ENCODE assay signal across 8 mouse cellular contexts in the genomic region with DNA sequence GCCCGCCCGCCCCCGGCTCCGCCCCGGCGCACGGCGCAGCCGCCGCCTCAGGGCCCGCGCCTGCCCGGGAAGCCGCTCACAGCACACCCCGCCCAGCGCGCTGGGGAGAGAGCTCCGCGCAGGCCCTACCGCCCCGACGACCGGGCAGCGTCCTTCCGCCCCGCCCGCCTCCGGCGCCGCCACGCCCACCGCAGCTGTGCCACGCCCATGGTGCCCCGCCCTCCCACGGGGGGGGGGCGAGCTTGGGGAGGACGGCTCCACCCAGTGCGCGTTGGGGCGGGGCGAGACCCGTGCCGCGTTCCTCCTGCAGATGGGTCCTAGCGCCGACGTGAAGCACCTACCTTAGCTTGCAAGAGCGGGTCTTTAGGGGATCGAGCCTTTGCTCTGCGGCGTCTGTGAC. TPM values are rescaled to one million over a fixed set of nuclear protein-coding genes. Genes with fewer than 3 reads are reported as not detected.
DNase-seq lines count a peak whose midpoint lies in the region; ATAC-seq and TF ChIP-seq lines count a peak whose summit lies in the region.

Usp12 (minus strand) TSS at position 154 of the 400 bp plus-strand sequence.

- intact Hi-C loops in heart, postnatal 10 days (cut with DNase I) = loop anchor here (2.0 to 10.0 kb wide), 4 partner anchors 38 to 240 kb away; partner anchors contain the start of gene Rpl21

- H3K4me3 ChIP-seq in E14TG2a.4 (replicated peaks; ENCODE audit: low read length) = peak within 1 kb of the TSS; percentile 92
- H3K4me3 ChIP-seq in forebrain, embryonic 13.5 days = peak within 1 kb of the TSS; percentile 96
- H3K4me3 ChIP-seq in liver, postnatal 0 days (ENCODE audit: low read depth, low read length) = peak within 1 kb of the TSS; percentile 78
- H3K4me3 ChIP-seq in neural tube, embryonic 14.5 days (ENCODE audit: low read depth, low read length) = peak within 1 kb of the TSS; percentile 96

- H3K4me1 ChIP-seq in E14TG2a.4 (replicated peaks; ENCODE audit: low read depth, low read length) = peaks cover 67% of the 10 kb centered on the region
- peaks cover 35% of the 10 kb centered on the region for H3K4me1 ChIP-seq in forebrain, embryonic 13.5 days
- peaks cover 23% of the 10 kb centered on the region for H3K4me1 ChIP-seq in liver, postnatal 0 days (ENCODE audit: insufficient read depth)
- peaks cover 20% of the 10 kb centered on the region for H3K4me1 ChIP-seq in neural tube, embryonic 14.5 days (ENCODE audit: control insufficient read depth, insufficient read depth, low read length)

- peak; percentile 92 for DNase-seq in c-Kit-positive CD71-positive TER-119-positive erythroid progenitor cells, embryonic 14.5 days (ENCODE audit: low spot score)
- peak; percentile 99 for DNase-seq in heart, postnatal 10 days
- peak; percentile 77 for DNase-seq in large intestine, adult 2 months (ENCODE audit: low read depth, low spot score)
- peak; percentile 99 for DNase-seq in liver, postnatal 0 days
- peak; percentile 99 for DNase-seq in testis, postnatal 10 days (ENCODE audit: low spot score)

- H3K27ac ChIP-seq in forebrain, embryonic 13.5 days = peak within 1 kb of the TSS; percentile 91
- H3K27ac ChIP-seq in liver, postnatal 0 days (ENCODE audit: low read depth) = peak within 1 kb of the TSS; percentile 93
- peak within 1 kb of the TSS; percentile 88 for H3K27ac ChIP-seq in neural tube, embryonic 14.5 days (ENCODE audit: low read depth, low read length)

- peak within 1 kb of the TSS; percentile 93 for H3K9ac ChIP-seq in forebrain, embryonic 13.5 days
- H3K9ac ChIP-seq in liver, postnatal 0 days (replicated peaks) = peak within 1 kb of the TSS; percentile 92
- peak within 1 kb of the TSS; percentile 87 for H3K9ac ChIP-seq in neural tube, embryonic 14.5 days (replicated peaks; ENCODE audit: low read depth, low read length)

- ATAC-seq in forebrain, embryonic 13.5 days = peak; percentile 98
- peak; percentile 99 for ATAC-seq in liver, postnatal 0 days
- ATAC-seq in neural tube, embryonic 14.5 days (ENCODE audit: low read depth) = peak; percentile 96

- H3K27me3 ChIP-seq in E14TG2a.4 (ENCODE audit: insufficient read depth, low read length) = no peaks in the 10 kb centered on the region
- H3K27me3 ChIP-seq in forebrain, embryonic 13.5 days = no peaks in the 10 kb centered on the region
- H3K27me3 ChIP-seq in liver, postnatal 0 days (ENCODE audit: insufficient read depth, low read length) = no peaks in the 10 kb centered on the region
- H3K27me3 ChIP-seq in neural tube, embryonic 14.5 days (ENCODE audit: control insufficient read depth, insufficient read depth, low read length) = no peaks in the 10 kb centered on the region

- H3K4me2 ChIP-seq in forebrain, embryonic 13.5 days = peak within 1 kb of the TSS; percentile 80
- peak within 1 kb of the TSS; percentile 97 for H3K4me2 ChIP-seq in liver, postnatal 0 days (ENCODE audit: low read depth, low read length)
- peak within 1 kb of the TSS; percentile 66 for H3K4me2 ChIP-seq in neural tube, embryonic 14.5 days (ENCODE audit: low read depth, low read length)

- WGBS in forebrain, embryonic 13.5 days = under 1% methylated on average over 19 of the region's 51 CpGs
- WGBS in large intestine, adult 2 months = under 1% methylated on average over 44 of the region's 51 CpGs
- under 1% methylated on average over 35 of the region's 51 CpGs for WGBS in liver, postnatal 0 days (ENCODE audit: insufficient replicate concordance)
- WGBS in neural tube, embryonic 14.5 days = under 1% methylated on average over 24 of the region's 51 CpGs

- no peak for TF ChIP-seq CTCF in E14TG2a.4 (conservative IDR thresholded peaks at IDR 0.05; ENCODE audit: low read length)
- TF ChIP-seq CTCF in liver, postnatal 0 days (IDR thresholded peaks at IDR 0.05; ENCODE audit: low read depth) = no peak

- no peaks in the 10 kb centered on the region for H3K36me3 ChIP-seq in E14TG2a.4 (ENCODE audit: insufficient read depth, low read length)
- no peaks in the 10 kb centered on the region for H3K36me3 ChIP-seq in forebrain, embryonic 13.5 days (ENCODE audit: poor library complexity, severe bottlenecking)
- H3K36me3 ChIP-seq in liver, postnatal 0 days (replicated peaks; ENCODE audit: insufficient read depth, low read length) = no peaks in the 10 kb centered on the region
- no peaks in the 10 kb centered on the region for H3K36me3 ChIP-seq in neural tube, embryonic 14.5 days (ENCODE audit: control insufficient read depth, insufficient read depth, low read length)

- no peaks in the 10 kb centered on the region for H3K9me3 ChIP-seq in E14TG2a.4 (ENCODE audit: low read length)
- no peaks in the 10 kb centered on the region for H3K9me3 ChIP-seq in forebrain, embryonic 13.5 days (replicated peaks)
- no peaks in the 10 kb centered on the region for H3K9me3 ChIP-seq in liver, postnatal 0 days (ENCODE audit: low read length)
- no peaks in the 10 kb centered on the region for H3K9me3 ChIP-seq in neural tube, embryonic 14.5 days (ENCODE audit: control insufficient read depth, low read length)

- no peak for TF ChIP-seq EP300 in liver, postnatal 0 days (IDR thresholded peaks at IDR 0.05; ENCODE audit: low read depth)

RNA-seq across cellular contexts. Expression of gene Usp12, which starts in this region (rescaled TPM):
- polyA plus RNA-seq in forebrain, embryonic 13.5 days (2015; fragmentation: Nextera tagmentation; extraction: Ambion mirVana) = 11.0 and 13.5 TPM in 2 replicates
- total RNA-seq in heart, postnatal 10 days (2021) = 10 to 100 TPM; 17.4 to 20.5 TPM
- polyA plus RNA-seq in large intestine, adult 2 months (2012; rRNA removed) = 19.1 and 27.3 TPM in 2 replicates
- 6.8 and 6.9 TPM in 2 replicates for polyA plus RNA-seq in liver, postnatal 0 days (2015; fragmentation: Nextera tagmentation; extraction: Ambion mirVana)
- 11.5 and 15.0 TPM in 2 replicates for polyA plus RNA-seq in neural tube, embryonic 14.5 days (2014; fragmentation: Nextera tagmentation; extraction: Ambion mirVana)

Comparison
In these comparisons a context has a peak if more than half of its experiments do, and no peak if none do; other contexts are left out.
1. Peak in every context shown above with its lines: DNase-seq, ATAC-seq, H3K4me3 ChIP-seq and H3K27ac ChIP-seq.